Mouse (Mus musculus) kidney, postnatal 14 days (tissue): ENCODE data around the gene B4galt2.

Experiments
- DNase-seq: peaks from one replicate; pipeline ENCODE4 v3.0.0; 2022; ENCODE audit warnings: mixed read lengths

B4galt2 gene

GRCm38 (mm10) chr4:117882701-117883691 is at the start of gene B4galt2:
Gene B4galt2, minus strand, starts transcription at chr4:117883487.
- DNase-seq = peak; percentile 68

DNA sequence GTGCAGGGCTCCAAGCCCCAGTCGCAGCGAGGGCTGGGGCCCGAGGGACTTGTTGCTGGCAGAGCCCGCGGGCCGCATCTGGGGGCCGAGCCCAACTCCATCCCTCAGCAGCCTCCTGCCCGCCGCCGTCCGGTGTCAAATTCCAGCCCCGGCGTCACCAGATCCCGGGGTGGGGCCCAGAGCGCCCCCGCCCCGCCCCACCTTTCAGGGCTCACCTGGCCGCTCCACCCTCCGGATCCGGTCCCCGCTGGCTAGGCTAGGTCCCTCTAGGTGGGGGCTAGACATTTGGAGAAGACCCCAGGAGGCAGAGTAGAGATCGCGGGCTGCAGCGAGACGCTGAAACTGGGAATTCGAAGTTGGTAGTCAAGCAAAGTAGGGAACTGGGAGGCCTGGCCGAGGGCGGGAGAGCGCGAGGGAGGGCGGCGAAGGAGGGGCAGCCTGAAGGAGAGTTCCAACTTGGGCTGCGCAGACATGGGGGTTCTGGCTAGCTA is 46.1 kb upstream of the B4galt2 start, which contains the start of gene Artn:
Gene Artn (minus strand): TSS at position 373 of the 491 bp plus-strand sequence.
- peak; percentile 83 for DNase-seq

- peak; percentile 73 for DNase-seq
Measured at GRCm38 (mm10) chr4:117928699-117929241, 45.5 kb upstream of the B4galt2 start.

DNA sequence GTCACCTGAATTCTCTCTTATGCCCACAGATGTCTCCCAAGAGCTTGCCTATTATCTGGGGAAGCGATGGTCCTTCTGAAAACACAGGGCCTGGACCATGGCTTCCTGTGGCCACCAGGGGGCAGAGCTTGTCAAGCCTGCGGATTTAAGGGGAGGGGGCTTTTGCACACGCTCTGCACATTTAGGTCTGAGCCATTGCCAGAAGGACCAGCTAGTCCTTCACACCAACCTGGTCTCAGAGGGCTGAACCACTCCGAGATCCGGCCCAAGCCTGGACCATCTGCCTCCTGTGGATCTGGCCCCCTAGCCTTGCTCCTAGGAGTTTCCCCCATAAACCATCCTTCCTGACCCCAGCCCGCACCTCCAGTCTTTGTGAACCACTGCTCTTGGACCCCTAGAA is 44.9 kb upstream of the B4galt2 start:
- peak; percentile 25 for DNase-seq

- DNase-seq = peak; percentile 59
Measured at GRCm38 (mm10) chr4:117926545-117927482, 43.5 kb upstream of the B4galt2 start.

DNA sequence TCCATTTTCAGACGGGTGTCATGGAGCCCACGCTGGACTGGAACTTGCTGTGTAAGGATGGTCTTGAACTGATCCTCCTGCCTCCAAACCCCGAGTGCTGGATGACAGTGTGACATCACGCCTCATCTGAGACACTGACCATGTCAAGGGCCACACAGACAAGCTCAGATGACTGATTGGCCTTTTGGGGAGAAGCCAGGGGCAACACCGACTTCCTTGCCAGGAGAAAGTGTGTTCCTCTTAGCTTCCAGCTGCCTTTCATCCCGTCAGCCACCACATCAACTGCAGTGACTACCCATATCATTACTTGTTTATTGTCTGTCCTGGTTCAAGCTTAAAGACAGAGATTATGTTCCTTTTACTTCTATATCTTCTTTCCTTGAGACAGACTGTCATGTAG is 41.6 kb upstream of the B4galt2 start:
- no peak for DNase-seq

- no peak for DNase-seq
Measured at GRCm38 (mm10) chr4:117923450-117923849, 40.2 kb upstream of the B4galt2 start.

GRCm38 (mm10) chr4:117921358-117921757 is 38.1 kb upstream of the B4galt2 start:
- no peak for DNase-seq

GRCm38 (mm10) chr4:117918762-117919161 is 35.5 kb upstream of the B4galt2 start:
- no peak for DNase-seq

GRCm38 (mm10) chr4:117918261-117918660 is 35.0 kb upstream of the B4galt2 start:
- peak; percentile 50 for DNase-seq

GRCm38 (mm10) chr4:117917847-117918246 is 34.6 kb upstream of the B4galt2 start:
- DNase-seq = no peak

- DNase-seq = no peak
Measured at GRCm38 (mm10) chr4:117917402-117917801, 34.1 kb upstream of the B4galt2 start.

DNA sequence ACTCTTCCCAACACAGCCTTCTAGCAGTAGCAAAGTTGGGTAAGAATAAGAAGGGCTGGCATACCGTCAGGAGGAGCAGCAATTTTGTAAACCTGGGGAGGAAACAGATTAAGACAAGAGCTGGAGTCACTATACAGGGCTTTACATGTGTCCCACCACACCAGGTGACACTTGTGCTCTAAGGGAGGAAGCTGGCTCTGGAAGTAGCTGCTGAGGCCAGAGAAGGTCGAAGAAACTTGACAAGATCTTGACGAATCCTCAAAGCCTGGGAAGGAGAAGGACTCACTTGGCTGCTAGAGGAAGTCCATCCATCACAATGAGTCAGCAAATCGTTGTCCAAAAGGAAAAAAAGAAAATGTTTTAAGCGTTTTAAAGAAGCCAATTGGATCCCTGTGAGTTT is 33.1 kb upstream of the B4galt2 start:
- DNase-seq = no peak

DNA sequence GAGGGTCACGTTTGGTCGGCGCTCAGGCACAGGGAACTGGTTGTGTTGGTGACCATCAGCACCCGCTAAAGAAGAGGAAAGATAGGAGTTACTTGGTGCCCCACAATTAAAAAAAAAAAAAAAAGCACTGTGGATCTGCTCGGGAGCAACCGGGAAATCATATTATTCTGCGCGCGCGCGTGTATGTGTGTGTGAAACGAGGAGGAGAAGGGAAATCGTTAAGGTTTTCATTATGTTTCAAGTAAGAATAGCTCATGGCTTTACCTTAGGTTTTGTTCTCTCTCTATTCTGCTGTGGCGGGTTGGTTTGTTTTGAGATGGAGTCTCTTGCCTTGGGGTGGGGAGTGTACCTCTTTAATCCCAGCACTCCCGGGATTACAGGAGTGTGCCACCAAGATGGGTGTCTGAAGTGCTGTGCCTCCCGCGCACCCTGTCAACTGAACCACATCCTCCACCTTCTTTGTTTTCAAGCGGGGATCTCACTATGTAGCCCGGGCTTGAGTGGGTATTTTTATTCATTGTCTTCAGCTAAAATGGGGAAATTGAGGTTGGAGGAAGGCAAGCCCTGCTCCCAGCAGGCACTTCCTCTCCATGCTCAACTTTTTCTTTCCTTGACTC is 32.3 kb upstream of the B4galt2 start:
- DNase-seq = no peak

DNA sequence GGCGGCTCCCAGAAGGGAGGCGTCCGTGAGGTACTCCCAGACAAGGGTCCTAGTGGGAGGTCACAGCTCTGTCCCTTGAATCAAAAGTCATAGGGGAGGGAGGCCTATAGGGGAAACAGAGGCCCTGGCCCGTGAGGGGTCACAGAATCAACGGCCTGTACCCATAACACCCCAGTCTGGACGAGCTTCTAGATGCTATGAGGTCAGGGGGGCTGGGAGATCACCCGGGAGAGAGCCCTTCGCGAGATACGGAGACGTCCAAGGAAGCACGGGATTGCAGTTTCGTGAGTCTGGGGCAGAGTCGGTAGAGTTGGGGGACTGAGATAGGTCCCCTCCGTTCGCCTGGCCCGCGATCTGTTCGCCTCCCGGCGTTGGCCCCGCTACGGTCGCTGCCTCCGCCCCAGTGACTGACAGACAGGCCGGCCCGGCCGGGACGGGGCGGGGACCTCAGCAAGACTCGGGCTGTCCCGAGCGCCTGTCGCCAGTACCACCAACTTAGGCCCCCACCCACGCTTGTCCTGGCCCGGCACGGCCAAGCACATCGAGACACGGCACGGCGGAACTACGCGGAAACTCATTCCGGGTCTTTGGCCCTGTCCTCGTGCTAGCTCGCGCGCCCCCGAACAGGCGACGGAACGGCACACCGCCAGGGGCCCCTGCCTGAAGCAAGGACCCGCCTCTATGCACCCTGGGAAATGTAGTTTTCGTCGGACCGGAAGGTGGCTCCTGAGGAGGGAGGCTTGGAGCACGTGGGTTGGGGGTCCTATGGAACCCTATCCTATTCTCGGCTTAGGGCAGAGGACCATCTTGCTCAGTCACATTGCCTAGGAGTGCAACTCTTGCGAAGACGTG is 31.5 kb upstream of the B4galt2 start, which contains the start of gene Ipo13:
Gene Ipo13 (minus strand): TSS at position 409 of the 852 bp plus-strand sequence.
- peak; percentile 93 for DNase-seq

DNA sequence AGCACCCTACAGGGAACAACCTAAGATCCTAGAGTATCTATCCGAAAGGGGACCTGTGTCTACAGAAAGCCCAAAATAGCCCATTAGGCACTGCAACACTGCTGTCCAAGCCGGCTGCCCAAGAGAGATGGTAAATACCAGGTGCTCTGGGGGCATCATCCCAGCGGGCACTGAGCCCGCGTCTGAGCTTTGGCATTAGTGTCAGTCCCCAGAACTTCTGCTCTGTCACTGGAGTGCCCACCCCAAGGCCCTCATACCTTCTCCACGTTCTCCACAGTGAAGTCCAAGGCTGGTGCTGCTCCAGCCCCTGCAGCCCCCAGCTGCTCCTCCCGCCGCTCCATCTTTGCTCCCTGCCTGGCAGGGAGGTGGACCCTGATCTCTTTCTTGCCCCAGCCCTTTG is 30.7 kb upstream of the B4galt2 start:
- no peak for DNase-seq

GRCm38 (mm10) chr4:117913421-117913820 is 30.1 kb upstream of the B4galt2 start:
- DNase-seq = peak; percentile 77

DNA sequence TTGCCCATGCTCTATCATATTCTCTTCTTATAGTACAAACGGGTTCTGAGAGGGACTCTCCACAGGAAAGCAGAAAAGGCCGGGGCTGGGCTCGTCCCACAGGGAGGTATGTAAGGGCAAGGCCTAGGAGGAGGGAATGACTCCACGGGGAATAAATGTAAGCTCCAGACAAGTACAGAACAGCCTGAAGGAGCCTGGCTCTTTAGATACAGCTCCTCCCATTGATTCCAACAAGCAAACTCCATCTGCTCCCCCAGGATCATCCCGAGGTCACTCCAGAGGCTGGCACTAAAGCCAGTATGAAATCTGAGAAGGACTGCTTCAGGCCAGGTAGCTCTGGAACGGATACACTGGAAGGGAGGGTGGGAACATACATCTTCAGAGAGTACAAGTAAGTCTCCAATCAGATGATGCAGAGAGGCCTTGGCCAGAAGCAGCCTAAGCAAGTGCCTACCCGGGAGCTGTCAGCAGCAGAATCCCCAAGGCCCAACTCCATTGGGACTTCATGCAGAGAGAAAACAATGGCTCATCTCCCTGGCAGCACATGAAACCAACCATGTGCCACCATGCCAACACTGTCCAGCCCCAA is 29.5 kb upstream of the B4galt2 start:
- DNase-seq = no peak

DNA sequence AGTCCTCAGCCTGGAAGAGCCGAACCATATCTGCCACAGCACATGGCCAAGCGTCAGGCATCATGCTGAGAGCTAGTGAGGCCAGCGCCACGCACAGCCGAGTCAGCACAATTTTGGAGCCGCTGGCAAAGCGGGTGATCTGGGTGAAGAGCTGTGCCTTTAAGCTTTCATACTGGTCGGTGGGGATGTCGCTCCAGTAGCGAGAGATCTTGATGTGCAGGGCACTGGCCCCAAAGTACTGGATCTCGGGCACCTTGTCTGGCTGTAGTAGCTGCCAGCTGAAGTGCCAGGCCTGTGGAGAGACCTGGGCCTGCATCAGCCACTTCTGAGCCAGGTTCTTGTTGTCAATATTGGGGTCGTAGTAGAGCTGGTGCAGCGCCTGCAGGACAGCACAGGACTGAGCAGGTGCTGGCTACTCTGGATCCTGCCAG is 28.9 kb upstream of the B4galt2 start:
- no peak for DNase-seq

DNA sequence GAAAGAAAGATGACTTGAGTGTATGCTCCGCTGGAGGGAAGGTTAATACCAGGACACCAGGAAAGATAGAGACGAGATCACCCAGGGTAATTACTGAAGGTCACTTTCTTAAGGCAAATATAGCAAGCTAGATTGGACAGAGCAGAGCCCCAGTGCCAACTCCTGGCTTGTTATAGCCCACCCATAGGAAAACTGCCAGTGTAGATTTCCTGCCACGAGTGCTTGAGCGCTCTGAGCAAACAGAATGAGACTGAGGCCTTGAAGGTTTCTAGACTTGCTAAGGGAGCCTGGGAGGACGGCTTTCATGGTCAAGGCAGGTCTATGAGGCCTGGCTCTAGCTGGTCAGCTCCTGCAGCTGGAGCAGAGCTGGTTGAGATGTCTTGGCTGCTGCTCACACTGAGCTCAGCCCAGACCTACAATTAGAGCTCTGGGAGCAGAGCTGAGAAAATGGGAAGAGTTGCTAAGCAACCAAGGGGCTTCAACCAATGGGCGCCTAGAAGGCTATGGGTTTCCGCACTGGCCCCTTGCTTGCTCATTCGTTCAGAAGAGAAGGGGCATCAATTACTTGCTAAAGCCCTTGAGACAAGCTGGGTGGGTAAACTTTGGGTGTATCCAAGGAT is 25.7 kb upstream of the B4galt2 start:
- no peak for DNase-seq
